Mouse (Mus musculus) liver, embryonic 13.5 days (tissue): Measurements from ENCODE around the gene 4921530L21Rik. TPM values are rescaled to one million over a fixed set of nuclear protein-coding genes. Genes with fewer than 3 reads are reported as not detected.

Experiments used
- ATAC-seq: fragments of 200-750 bp; cut with Nextera tagmentation; 2 replicates; pipeline ENCODE4 v1.8.0; 2017; ENCODE audit warnings: low read depth, mild to moderate bottlenecking, moderate number of reproducible peaks, moderate library complexity
- DNase-seq: peaks from one replicate; pipeline ENCODE4 v3.0.0; 2022
- H3K27ac ChIP-seq: fragments of 300-500 bp; sonication (generic); 2 replicates; pipeline ENCODE4 v1.5.1; 2015; ENCODE audit warnings: moderate library complexity, mild to moderate bottlenecking, inconsistent platforms
- H3K27me3 ChIP-seq: fragments of 300-500 bp; sonication (generic); 2 replicates; pipeline ENCODE4 v1.6.1; 2015; ENCODE audit warnings: mild to moderate bottlenecking, inconsistent platforms
- H3K36me3 ChIP-seq: fragments of 300-500 bp; sonication (generic); 2 replicates; pipeline ENCODE4 v1.6.1; 2015; ENCODE audit warnings: mild to moderate bottlenecking, inconsistent platforms
- H3K4me1 ChIP-seq: fragments of 300-500 bp; sonication (generic); replicated peaks from 2 replicates; pipeline ENCODE4 v1.6.1; 2015; ENCODE audit warnings: inconsistent platforms
- H3K4me2 ChIP-seq: fragments of 300-500 bp; sonication (generic); 2 replicates; pipeline ENCODE4 v1.6.1; 2015; ENCODE audit warnings: inconsistent platforms, mild to moderate bottlenecking, moderate library complexity
- H3K4me3 ChIP-seq: fragments of 300-500 bp; sonication (generic); replicated peaks from 2 replicates; pipeline ENCODE4 v1.5.1; 2015; ENCODE audit warnings: mild to moderate bottlenecking, inconsistent platforms
- H3K9ac ChIP-seq: fragments of 300-500 bp; sonication (generic); 2 replicates; pipeline ENCODE4 v1.6.1; 2015; ENCODE audit warnings: mild to moderate bottlenecking, inconsistent platforms
- H3K9me3 ChIP-seq: fragments of 300-500 bp; sonication (generic); replicated peaks from 2 replicates; pipeline ENCODE4 v1.6.1; 2016; ENCODE audit warnings: inconsistent platforms
- WGBS: fragments of 180-500 bp; shearing (Covaris S2); methylation state at CpG from one replicate; pipeline ENCODE4 v1.1.7; 2015; ENCODE audit not compliant: insufficient replicate concordance; 5-methylcytosine and 5-hydroxymethylcytosine counted together
- polyA plus RNA-seq: library from polyadenylated mRNA; unstranded; fragments of >200 nt; fragmentation: Nextera tagmentation; extraction: Ambion mirVana; gene quantifications from 2 replicates; pipeline ENCODE4 v1.2.1, GENCODE M21; 2015

Gene 4921530L21Rik
- polyA plus RNA-seq, 1 experiment from 2014 or later: not detected

DNA sequence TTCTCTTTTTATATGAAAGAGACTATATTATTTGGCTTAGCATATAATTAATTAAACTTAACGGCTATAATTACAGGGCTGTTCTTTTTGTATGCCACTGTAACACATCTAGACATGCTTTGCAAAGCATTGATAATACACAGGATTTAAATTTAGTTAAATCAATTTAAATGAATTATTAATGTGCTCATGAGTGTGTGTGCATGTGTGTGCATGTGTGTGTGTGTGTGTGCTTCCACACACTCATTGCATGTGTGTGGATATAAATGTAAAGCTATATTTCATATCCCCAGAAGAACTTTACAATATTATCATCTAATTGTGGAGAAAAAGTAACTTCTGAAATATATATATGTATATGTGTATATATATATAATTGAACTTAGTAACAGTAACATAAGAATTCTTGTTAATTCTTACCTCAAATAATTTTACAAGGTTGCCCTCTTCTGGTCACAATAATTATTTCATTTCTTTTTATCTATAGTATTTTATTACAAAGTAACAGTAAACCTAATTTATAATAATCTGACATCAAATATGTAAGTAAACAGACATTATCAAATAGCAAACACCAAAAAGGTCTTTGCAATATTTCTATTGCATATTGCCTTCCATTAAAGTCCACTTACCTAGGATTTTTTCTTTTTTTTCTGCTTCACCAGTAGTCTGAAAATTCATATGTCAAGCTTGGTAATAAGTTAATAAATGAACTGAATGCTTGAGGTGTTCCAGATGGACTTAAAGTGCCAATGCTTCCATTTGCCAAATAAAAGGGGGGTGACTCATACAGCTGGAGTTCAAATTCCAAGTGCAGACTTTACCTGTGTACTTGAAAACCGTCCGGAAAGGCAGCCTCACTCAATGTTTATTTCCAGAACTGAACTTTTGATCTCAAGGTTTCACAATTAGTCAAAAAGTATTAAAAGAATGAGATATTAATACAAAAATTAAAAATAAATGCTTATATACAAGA, 47.0 kb downstream of the 4921530L21Rik start:
- no peak overlapping the region for H3K9ac ChIP-seq
- no peaks in the 10 kb centered on the region for H3K4me1 ChIP-seq
- 71% methylated on average over 3 of the region's 3 CpGs for WGBS
- H3K27me3 ChIP-seq: no peaks in the 10 kb centered on the region
- no peaks in the 10 kb centered on the region for H3K9me3 ChIP-seq
- H3K4me3 ChIP-seq: no peak overlapping the region
- H3K27ac ChIP-seq: no peak overlapping the region
- no peak overlapping the region for H3K4me2 ChIP-seq
- DNase-seq (no peak), ATAC-seq (no peak)
- no peaks in the 10 kb centered on the region for H3K36me3 ChIP-seq
